Mouse (Mus musculus): ENCODE results near the gene Gm10912.

GRCm38 (mm10) chr2:104114898-104115297, 49.3 kb downstream of the Gm10912 start:
- TF ChIP-seq GATA1 (IDR thresholded peaks at IDR 0.05; ENCODE audit: low read length) (no peak), TAL1 (IDR thresholded peaks at IDR 0.05; ENCODE audit: low read length) (no peak)

All from erythroblast, embryonic 14.5 days (primary cell).